Mouse (Mus musculus) v-Abl transformed pro-B cells (cell line): ENCODE results near the gene Guca2a.

Experiments
- in situ Hi-C, 2 experiments: fragments of 400-800 bp; cut with MboI; formaldehyde crosslinking; loops; one replicate each; pipeline ENCODE4 v1.15.1; 2025; ENCODE audit not compliant: unreplicated experiment in 2 of 2

The Guca2a gene

GRCm38 (mm10) chr4:119637176-119637845 is at the start of gene Guca2a:
TSS of gene Guca2a (plus strand) at chr4:119637704.
- in situ Hi-C loops: loop anchor here in 1 of 2 experiments (10.0 kb wide), 1 partner anchor 393 kb away; no protein-coding TSS in a partner anchor

DNA sequence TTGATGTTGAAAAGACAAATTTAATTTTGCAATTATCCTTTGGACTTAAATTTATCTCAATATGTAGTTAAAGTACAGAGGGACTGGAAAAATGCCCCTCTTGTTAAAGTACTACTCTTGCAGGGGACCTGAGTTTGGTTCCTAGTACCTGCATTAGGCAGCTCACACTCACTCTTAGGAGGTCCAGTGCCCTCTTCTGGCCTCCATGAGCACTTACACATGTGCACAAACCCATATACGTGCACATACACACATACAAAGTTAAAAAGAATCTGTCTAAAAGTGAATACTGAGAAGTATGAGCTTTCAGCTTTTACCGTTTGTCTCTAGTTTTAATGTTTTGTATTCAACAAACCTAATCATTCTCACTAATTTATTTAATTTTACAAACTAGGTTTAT is 49.5 kb upstream of the Guca2a start:
- in situ Hi-C loops: no loop called here

DNA sequence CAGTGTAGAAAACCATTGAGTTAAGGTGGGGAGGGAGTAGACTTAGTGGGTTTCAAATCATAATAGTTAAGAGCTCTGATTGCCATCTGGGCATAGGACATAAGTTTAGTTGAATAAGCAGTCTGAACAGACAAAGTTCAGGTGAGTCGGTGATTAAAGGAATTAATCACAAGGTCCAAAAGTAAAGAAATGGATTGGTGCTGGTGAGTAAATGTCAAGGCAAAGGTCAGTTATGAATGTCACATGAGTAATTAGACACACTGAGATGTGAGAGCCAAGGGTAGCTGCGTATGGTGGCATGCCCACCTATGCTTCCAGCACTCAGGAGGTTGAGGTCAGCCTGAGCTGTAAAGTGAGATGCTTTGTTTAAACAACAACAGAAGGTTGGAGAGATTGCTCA is 48.1 kb upstream of the Guca2a start:
- in situ Hi-C loops: no loop called here

- in situ Hi-C loops: no loop called here
These were observed 47.5 kb upstream of the Guca2a start for GRCm38 (mm10) chr4:119590027-119590426.

DNA sequence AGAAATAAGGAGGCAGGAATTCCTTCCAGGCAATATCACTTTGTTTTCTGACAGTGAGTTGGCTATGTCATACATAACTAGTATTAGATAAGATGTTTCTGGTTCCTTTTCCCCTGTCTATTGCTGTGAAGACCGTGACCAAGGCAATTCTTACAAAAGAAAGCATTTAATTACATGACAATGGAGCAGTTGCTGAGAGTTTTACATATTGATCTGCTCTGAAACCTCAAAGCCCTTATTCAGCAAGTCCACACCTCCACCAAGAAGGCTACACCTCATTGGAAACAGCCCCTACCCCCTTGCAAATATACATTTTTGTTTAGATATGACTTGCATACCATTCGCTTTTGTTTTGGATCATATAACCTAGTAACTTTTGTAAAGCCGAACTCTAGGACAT is 45.0 kb upstream of the Guca2a start:
- in situ Hi-C loops: no loop called here

GRCm38 (mm10) chr4:119594331-119594730 is 43.2 kb upstream of the Guca2a start:
- in situ Hi-C loops: no loop called here

- in situ Hi-C loops: no loop called here
These were observed 37.9 kb upstream of the Guca2a start for GRCm38 (mm10) chr4:119599605-119600004.

- in situ Hi-C loops: no loop called here
These were observed 28.0 kb upstream of the Guca2a start for GRCm38 (mm10) chr4:119609488-119609887.

- in situ Hi-C loops: no loop called here
These were observed 23.4 kb upstream of the Guca2a start for GRCm38 (mm10) chr4:119614078-119614477.

DNA sequence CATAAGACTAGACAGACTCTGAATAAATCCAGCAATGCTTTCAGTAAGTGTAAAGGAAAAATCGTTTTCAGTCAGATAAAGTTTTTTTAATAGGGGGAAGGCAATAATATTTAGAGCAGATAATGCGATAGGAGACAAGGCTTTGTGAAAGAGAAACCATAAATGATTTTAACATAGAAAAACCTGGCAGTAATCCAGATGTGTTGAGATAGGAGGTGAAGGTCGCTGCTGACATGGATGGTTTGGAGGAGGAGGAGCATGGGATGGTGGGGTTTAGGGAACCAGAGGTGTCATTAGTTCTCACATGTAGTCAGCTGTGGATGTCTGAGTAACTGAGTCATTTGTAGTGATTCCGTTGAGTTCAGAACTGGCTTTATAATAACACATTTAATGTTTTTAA is 22.8 kb upstream of the Guca2a start:
- in situ Hi-C loops: no loop called here

- in situ Hi-C loops: loop anchor here in 1 of 2 experiments (5.0 kb wide), 2 partner anchors 189 to 384 kb away; no protein-coding TSS in a partner anchor
These were observed 11.3 kb upstream of the Guca2a start for GRCm38 (mm10) chr4:119626081-119626645.

GRCm38 (mm10) chr4:119626876-119627275 is 10.6 kb upstream of the Guca2a start:
- in situ Hi-C loops: loop anchor here in 1 of 2 experiments (5.0 kb wide), 2 partner anchors 190 to 385 kb away; no protein-coding TSS in a partner anchor

GRCm38 (mm10) chr4:119627317-119627716 is 10.2 kb upstream of the Guca2a start:
- in situ Hi-C loops: loop anchor here in 1 of 2 experiments (5.0 kb wide), 2 partner anchors 190 to 385 kb away; no protein-coding TSS in a partner anchor

DNA sequence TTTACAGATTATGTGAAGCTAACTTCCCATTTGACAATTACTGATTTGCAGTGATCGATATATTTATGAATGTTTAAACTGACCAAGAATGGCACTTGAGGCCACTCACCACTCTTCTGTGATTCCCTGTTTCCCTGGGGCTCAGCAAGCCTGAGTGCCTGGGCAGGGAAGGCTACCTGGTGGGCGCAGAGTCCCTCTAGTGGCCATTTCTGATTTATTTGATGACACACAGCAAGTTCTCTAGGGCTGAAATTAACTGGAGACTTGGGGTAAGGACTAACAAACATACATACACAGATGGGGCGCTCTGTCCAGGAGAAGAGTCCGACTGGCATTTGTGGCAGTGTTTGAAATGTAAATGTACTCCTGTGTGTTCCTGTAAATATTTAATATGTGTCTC is 9.1 kb upstream of the Guca2a start:
- in situ Hi-C loops: loop anchor here in 1 of 2 experiments (5.0 kb wide), 2 partner anchors 191 to 386 kb away; no protein-coding TSS in a partner anchor

GRCm38 (mm10) chr4:119631115-119631919 is 6.2 kb upstream of the Guca2a start:
- in situ Hi-C loops: loop anchor here (5.0 to 10.0 kb wide), 5 partner anchors 36 to 496 kb away; no protein-coding TSS in a partner anchor

GRCm38 (mm10) chr4:119632721-119633120 is 4.8 kb upstream of the Guca2a start:
- in situ Hi-C loops: loop anchor here (5.0 to 10.0 kb wide), 5 partner anchors 35 to 495 kb away; no protein-coding TSS in a partner anchor

- in situ Hi-C loops: loop anchor here (5.0 to 10.0 kb wide), 5 partner anchors 34 to 494 kb away; no protein-coding TSS in a partner anchor
These were observed 4.2 kb upstream of the Guca2a start for GRCm38 (mm10) chr4:119633342-119633741.

GRCm38 (mm10) chr4:119633948-119634347 is 3.6 kb upstream of the Guca2a start:
- in situ Hi-C loops: loop anchor here (5.0 to 10.0 kb wide), 5 partner anchors 33 to 493 kb away; no protein-coding TSS in a partner anchor

DNA sequence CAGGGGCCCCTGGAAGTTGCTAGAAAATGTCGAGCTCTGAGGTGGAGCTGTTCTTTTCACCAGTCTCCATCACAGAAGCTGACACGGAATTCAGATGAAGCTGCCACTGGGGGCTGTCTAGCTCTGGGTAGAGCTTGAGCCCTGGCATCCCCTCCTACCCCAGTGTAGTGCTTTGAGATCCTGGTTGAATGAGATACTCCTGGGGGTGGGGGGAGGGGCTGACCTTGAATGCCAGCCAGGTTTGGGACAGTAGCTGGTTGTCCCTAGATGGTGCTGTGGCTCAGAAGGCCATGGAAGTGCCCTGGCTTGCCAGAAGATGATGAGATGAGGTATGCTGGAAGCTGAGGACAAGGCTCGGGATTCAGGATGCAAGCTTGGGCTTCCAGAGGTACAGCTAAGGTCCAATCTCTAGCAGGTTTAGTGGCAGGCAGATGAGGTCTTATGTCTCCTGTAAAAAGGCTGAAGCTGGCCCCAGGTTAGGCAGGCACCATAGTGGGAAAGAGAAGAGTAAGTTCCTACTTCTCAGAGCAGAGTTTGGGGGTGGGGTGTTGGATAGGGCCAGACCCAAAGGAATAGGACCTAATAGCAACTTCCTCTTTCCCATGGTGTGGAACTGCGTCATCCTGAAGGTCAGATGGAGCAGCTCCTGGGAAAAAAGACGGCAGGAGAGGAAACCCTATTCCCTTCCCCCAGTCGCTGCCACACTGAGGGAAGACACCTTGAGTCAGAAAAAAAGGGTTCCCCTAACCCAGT is 2.4 kb upstream of the Guca2a start:
- in situ Hi-C loops: loop anchor here (5.0 to 10.0 kb wide), 5 partner anchors 32 to 492 kb away; no protein-coding TSS in a partner anchor

DNA sequence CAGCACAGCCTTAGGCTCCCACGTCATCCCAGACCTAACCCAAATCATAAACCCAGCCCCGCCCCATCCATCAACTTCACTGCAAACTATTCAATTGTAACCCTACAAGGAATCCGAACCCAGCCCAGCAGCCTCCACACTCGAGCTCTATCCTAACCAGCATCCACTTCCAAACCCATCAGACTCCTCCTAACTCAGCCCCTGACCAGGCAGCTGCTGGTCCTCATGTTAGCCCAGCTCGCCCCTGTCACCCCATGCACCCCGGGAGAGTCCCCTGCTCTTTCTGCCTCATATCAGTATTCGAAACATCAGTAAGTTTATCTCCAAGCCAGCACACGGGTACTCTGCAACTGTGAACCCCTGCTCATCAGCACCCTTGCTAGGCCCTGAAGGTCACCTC is 1.8 kb upstream of the Guca2a start:
- in situ Hi-C loops: loop anchor here in 1 of 2 experiments (10.0 kb wide), 1 partner anchor 391 kb away; no protein-coding TSS in a partner anchor
